Mouse (Mus musculus): Measurements from ENCODE around the gene Gm14743.
"Not testable (repeated sequence)": the region's sequence is repeated elsewhere in the genome, so short reads cannot be mapped to it uniquely, and the experiment has no call there.

Gene Gm14743

DNA sequence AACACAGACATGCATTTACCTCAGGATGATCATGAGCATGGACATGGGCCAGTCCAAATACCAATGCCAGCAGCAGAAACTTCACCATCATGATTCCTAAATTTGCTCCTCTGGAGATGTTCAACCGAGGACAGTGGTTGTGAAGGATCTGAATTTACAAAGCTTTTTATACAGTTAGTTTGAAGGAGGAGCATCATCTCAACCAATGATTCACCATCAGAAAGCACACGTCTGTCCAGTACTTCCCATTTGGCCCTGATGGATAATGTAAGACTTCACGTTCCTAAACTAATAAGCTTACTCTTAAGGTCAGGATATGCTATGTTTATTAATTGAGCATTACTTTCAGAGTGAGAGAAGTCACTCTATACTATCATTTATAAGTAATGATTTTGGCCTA, at the start of gene Gm14743:
Gene Gm14743, minus strand, starts transcription at position 101 of the 400 bp plus-strand sequence.
- DNase-seq (ENCODE audit: low read depth, low spot score): not testable (repeated sequence)

DNA sequence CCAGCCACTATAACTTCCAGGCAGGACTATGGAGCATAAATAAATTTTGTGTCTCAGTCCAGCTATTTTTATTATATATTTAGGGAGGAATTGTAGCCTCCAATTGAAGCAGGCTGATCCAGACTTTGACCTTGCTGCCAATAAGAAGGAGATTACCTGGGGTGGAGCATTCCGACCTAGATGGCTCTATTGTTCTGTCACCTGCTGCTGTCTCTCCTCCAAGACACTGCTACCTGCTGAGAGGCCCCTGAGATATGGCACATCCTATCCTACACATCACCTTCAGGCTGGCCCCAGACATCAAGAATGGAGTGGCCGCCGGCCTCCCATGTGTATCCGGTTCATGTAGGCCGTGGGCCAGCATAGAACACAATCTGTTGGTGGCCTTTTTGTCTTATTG, 42.9 kb downstream of the Gm14743 start:
- DNase-seq (ENCODE audit: low read depth, low spot score): no peak

DNA sequence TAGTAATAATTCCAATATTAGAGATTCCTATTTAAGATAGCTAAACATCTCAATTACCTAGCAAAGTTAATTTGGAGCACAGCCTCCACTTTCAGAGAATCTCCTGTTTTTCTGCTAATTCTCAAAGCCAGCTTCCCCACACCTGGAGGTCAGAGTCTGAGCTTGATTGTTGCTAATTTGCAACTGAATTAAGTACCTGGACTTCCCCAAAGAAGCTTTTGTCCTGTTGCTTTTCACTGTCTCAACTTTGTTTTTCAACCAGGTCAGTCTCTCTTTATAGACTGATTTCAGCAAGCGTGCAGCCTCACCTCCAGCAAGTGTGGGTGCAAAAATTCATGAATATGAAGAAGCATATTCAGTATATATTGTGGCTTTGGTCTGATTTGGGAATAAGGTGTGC, 43.5 kb downstream of the Gm14743 start:
- DNase-seq (ENCODE audit: low read depth, low spot score): not testable (repeated sequence)
